Mouse (Mus musculus): ENCODE results near the gene Kdm5a.

- TF ChIP-seq MAZ (IDR thresholded peaks at IDR 0.05; ENCODE audit: low read depth, low read length) (0 out of 2 replicates have a peak, but pooled peaks have one; percentile 22), CTCF (conservative IDR thresholded peaks at IDR 0.05 in 1 of 2, IDR thresholded peaks at IDR 0.05 in 1 of 2; ENCODE audit: low read depth in 2 of 2, low read length in 2 of 2) (no peak)
These were observed 106.7 kb downstream of the Kdm5a start for GRCm38 (mm10) chr6:120470666-120471065.
